Mouse (Mus musculus) E14TG2a.4 (cell line): Measurements from ENCODE around the gene Akr1c18.
"Not testable (repeated sequence)": the region's sequence is repeated elsewhere in the genome, so short reads cannot be mapped to it uniquely, and the experiment has no call there.

Experiments used
- CTCF ChIP-seq: conservative IDR thresholded peaks from 2 replicates; pipeline ENCODE4 v1.5.1; 2014; ENCODE audit warnings: low read length
- NANOG ChIP-seq: IDR thresholded peaks from 2 replicates; pipeline ENCODE4 v1.6.1; 2014; ENCODE audit warnings: borderline replicate concordance, low read length, mixed read lengths
- POU5F1 ChIP-seq: IDR thresholded peaks from 2 replicates; pipeline ENCODE4 v1.6.1; 2014; ENCODE audit warnings: low read length, borderline replicate concordance

DNA sequence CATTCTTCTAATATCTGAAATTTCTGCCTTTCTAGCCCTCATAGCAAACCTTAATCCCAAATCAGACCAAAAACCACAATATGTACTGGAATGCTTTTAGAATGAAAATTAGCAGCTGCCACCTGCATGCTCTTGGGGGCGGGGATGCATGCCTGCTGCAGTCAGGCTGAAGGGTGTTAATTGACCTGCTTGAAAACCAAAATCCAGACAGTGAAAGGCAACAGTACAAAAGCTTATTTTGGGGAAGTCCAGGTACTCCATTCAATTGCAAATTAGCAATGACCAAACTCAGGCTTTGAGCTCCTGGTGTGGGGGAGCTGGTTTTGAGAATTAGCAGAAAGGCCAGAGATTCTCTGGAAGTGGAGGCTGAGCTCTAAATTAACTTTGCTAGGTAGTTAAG, 24.6 kb downstream of the Akr1c18 start:
- TF ChIP-seq CTCF, NANOG, POU5F1: not testable (repeated sequence)
